Mouse (Mus musculus): ENCODE data around the gene Sdr9c7.

Sdr9c7 gene

DNA sequence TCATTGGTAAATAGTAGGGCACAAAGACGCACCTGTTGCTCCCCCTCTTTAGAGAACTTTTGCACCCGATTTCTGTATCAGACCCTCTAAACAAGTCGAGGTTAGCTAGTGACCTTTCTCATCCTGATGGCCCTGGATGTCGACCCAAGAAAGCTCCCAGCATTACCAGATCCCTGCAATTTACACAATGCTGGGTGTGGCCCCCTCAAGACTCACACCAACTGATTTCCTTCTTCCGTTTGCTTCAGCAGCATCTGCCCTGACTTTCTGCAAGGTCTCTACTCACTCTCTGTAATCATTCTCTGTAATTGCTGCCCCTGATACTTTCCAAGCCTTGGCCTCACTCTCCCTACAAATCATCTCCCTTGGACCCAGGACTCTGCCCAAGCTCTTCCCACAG lies 1.6 kb upstream of the Sdr9c7 start:
- TF ChIP-seq GATA4 (IDR thresholded peaks at IDR 0.05; ENCODE audit: insufficient replicate concordance, low read length): no peak

DNA sequence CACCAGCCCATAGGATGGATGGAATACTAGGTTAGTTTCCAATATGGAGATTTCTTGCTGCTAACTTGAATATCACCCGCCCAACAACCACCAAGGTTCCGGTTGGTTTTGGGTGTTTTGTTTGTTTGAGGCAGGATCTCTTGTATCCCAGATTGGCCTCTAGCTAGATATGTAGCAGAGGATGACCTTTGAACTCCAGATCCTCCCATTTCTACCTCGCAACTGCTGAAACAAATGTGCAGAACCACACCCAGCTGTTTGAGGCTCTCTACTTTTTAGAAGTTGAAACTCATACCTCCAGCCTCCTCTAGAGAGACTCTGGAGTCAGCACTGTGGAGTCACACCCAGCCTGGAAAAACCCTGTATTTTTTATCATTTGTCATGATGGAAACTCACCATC lies 812 bp upstream of the Sdr9c7 start:
- TF ChIP-seq GATA4 (IDR thresholded peaks at IDR 0.05; ENCODE audit: insufficient replicate concordance, low read length): no peak

DNA sequence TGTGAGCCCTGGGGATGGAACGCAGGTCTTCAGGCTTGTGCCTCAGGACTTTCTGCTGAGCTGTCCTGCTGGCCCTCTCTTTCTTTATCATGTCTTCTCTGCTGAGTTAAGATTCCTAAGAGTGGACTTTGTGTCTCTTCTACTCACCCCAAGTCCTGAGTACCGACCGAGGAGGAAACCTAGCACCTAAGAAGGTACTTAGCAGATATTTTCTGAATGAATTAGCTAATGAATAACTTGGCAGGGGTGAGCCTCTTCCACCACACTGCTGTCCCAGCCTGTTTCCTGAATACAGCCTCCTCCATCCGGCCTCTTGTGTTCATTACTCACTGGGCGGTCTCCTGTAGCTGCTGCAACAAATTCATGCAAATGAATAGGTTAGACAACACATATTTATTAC lies 1.5 kb downstream of the Sdr9c7 start:
- no peak for TF ChIP-seq GATA4 (IDR thresholded peaks at IDR 0.05; ENCODE audit: insufficient replicate concordance, low read length)

DNA sequence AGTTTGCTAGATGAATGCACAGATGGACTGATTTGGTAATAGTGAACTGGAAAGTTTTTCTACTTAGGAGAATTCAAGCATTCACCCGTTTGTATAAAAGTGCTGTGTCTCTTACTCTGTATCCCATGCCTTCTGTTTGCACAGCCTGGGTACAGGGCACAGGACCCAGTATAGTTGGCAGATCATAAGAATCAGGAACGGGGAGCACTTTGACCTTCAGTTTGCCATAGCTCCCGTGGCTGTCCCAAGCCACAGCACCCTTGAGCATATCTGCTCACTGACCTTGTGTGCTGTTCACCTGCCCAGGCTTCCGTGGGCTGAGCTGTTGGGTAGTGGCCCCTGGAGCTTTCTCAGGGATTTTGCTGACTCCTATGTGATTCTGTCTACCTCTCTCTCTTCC lies 3.4 kb downstream of the Sdr9c7 start:
- TF ChIP-seq GATA4 (IDR thresholded peaks at IDR 0.05; ENCODE audit: insufficient replicate concordance, low read length): no peak

DNA sequence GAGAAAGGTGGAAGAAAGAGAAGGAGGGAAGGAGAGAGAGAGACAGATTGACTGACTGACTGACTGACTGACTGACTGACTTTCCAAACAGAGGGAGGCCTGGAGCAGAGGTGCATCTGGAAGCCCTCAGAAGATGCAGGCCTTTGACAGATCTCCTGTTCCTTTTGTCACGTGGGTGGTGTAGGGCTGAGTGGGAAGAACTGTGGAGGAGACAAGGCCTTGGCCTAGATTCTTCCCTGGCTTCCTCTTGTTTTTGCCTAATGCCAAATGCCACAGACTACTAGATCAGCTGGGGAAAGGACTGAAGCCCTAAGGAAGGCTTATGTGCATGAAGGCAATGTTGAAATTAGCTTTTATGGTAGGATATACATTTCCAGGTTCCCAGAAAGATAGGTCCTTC lies 4.8 kb downstream of the Sdr9c7 start:
- no peak for TF ChIP-seq GATA4 (IDR thresholded peaks at IDR 0.05; ENCODE audit: insufficient replicate concordance, low read length)

DNA sequence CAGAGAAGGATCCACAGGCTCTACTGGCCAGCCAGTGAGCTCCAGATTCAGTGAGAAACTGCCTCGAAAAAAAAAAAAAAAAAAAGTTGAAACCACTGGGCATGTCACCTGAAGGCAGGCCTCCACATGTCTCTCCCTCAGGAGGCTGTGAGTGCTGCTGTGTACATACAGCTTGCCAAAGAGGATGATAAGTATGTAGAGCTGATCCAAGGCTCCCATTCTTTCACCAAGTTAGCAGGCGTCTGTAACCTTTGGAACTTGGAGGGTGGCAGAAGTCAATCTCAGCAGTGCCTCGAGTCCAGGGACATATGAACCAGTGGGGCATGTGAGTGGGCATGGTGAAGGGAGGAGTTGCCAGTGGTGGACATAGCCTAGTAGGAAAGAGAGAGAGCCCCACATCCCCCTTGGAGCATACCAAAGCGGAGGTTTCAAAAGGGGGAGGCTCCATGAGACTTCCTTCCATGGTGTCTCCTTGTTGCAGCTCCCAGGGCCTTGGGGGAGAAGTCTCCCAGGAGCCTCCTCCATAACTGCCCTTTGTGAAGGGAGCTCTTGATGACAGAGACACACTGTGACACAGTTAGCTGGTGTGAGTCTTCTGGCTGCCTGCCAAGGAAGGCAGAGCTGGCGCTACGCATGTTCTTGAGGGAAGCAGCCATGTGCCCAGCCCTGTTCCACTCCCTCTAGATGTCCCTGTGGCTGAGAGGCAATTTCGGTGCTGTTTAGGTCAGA lies 6.6 kb downstream of the Sdr9c7 start:
- no peak for TF ChIP-seq GATA4 (IDR thresholded peaks at IDR 0.05; ENCODE audit: insufficient replicate concordance, low read length)

DNA sequence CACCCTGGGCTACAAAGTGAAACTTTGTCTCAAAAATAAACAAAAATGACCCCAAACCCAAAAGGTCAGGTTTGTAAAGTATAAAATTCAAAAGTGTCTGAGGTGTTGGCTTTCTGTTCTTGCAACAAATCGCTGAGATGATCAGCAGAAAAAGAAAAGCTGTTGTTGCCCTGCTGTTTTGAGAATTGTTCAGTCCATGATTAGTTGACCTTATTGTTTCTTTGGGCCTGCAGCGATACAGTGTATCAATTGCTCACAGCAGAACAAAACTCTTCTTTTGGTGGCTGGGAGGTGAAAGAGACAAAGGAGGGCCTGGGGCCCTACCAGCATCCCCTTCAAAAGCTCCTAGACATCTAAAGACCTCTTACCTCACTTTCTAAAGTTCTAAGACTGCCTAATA lies 7.8 kb downstream of the Sdr9c7 start:
- no peak for TF ChIP-seq GATA4 (IDR thresholded peaks at IDR 0.05; ENCODE audit: insufficient replicate concordance, low read length)

DNA sequence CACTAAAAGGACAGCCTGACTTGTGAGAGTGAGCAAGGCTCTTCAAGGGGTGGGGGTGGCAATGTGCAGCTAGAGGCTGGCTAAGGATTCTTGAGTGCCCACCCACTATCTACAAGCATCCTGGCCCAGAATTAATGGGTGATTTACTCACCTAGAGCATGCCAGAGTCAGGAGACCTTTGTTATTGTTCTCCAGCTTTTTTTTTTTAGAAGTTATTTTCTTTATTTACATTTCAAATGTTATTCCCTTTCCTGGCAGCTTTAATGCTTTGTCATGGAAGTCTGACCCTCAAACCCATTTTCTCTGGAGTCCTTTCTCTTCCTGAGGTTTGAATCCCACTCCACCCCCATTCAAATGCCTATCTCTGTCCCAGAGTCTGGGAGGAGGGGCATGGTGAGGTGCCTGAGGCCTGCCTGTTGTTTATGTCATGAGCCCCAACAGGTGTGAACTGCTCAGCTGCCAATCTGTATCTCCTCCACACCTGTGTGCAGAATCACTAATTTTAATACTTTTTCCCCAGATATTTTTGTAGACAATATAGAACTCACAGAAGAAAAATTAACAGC lies 9.2 kb downstream of the Sdr9c7 start:
- TF ChIP-seq GATA4 (IDR thresholded peaks at IDR 0.05; ENCODE audit: insufficient replicate concordance, low read length): no peak

DNA sequence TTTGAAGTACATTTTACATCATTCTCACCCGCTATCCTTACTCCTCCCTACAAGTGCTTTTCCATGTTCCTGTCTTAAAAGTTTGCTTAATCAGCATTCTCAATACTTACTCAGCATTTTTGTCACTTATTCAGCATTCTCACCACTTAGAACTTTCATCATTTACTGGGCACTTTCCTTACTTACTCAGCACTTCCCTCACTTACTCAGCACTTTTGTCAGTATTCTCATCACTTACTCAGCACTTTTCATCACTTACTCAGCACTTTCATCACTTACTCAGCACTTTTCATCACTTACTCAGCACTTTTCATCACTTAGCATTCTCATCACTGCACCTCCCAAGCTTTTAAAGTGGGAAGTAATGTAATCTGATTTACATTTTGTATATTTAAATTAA lies 17.3 kb downstream of the Sdr9c7 start:
- TF ChIP-seq GATA4 (IDR thresholded peaks at IDR 0.05; ENCODE audit: insufficient replicate concordance, low read length): no peak

DNA sequence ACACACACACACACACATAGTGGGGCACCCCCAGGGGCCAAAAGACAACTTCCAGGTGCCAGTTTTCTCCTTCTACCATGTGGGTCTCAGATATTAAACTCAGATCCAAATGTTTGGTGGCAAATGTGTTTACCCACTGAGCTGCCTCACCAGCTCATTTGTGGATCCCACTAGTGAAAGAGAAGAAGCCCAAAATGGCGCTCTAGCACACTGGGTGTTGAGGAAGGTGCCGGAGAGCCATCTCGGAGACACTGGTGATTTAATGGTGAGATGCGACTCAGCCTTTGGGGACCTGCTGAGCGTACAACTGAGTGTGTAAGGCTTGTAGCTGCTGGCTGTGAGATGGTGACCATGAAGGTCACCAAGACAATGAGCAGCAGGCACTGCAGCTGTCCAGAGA lies 19.3 kb downstream of the Sdr9c7 start:
- no peak for TF ChIP-seq GATA4 (IDR thresholded peaks at IDR 0.05; ENCODE audit: insufficient replicate concordance, low read length)

DNA sequence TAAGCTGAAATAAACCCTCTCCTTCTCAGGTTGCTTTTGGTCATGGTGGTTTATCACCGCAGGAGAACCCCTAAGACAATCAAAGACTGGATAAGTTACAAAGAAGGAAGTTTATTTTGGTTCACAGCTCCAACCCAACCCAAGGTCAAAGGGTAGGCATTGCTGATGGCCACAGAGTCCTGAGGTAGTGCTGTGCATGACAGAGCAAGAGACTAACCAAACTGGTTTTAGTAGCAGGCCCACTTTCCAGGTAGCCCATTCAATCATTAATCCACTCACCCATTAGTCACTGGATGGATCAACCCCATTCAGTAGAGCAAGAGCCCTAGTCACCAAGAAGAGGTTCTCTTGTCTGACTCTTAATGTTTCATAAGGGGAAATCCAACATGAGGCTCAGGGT lies 23.9 kb downstream of the Sdr9c7 start:
- no peak for TF ChIP-seq GATA4 (IDR thresholded peaks at IDR 0.05; ENCODE audit: insufficient replicate concordance, low read length)

DNA sequence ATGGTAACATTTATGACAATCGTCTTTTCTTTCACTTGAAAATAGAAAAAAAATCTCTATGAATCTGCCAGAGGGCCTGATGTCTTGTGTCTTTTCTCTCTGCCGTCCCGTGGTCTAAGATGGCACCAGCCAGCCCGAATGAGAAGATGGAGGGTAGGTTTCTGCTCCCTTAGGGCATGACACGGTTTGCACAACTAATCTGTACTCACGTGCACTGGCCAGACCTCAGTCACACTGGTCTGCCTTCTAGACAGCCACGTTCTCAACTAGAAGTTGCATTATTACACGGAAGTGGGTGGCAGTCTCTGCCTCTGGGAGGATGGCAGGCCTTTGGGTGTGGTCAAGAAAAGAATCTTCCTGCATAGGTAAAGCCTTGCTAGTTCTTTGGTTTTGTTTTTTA lies 24.7 kb downstream of the Sdr9c7 start:
- no peak for TF ChIP-seq GATA4 (IDR thresholded peaks at IDR 0.05; ENCODE audit: insufficient replicate concordance, low read length)

DNA sequence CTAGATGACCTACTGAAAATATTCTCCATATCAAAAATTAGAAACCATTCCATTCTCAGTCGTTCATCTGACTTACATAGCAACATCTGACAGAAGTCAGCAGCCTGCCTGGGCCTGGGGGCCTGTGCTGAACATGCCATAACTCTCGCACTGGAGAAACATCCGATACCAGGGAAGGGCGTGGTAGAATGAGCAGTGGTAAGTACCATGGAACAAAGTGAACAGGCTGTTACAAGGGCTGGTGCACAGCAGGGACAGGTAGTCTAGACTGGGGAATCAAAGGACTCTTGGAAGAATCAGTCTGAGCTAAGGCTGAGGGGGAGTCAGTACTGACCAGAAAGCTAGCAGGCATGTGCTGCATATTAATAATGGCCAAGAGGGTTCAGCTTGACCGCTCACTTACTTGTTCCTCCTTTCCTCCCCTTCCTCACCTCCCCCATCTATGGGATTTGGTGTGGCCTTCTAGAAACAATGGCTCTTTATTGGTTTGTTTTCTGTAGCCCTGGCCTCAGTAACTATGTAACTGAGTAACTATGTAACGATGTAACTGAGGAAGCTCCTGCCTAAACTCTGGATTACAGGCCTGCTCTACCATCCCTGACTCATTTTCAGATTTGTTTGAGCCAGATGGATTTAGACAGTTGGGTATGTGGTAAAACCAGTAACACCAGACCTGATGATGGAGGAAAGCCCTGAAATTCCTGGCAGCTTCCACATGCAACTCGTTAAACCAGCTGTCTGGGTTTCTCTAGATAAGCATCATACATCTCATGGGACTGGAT lies 26.5 kb downstream of the Sdr9c7 start:
- no peak for TF ChIP-seq GATA4 (IDR thresholded peaks at IDR 0.05; ENCODE audit: insufficient replicate concordance, low read length)

DNA sequence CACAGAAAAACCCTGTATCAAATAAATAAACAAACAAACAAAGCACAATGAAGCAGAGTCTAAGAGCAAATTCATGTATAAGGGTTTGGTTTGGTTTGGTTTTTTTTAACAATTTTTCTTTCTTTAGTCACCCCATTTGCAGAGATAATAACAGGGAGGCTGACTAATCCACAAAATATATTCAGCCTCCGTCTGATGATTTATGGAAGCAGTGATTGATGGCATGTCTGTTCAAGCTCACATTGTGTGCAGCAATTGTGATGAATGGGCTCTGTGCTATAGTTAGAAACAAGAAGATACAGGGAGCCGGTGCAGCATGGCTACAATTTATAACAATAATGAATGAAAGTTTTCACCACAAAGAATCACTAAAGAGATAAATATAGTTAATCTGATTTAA lies 29.4 kb downstream of the Sdr9c7 start:
- TF ChIP-seq GATA4 (IDR thresholded peaks at IDR 0.05; ENCODE audit: insufficient replicate concordance, low read length): no peak

DNA sequence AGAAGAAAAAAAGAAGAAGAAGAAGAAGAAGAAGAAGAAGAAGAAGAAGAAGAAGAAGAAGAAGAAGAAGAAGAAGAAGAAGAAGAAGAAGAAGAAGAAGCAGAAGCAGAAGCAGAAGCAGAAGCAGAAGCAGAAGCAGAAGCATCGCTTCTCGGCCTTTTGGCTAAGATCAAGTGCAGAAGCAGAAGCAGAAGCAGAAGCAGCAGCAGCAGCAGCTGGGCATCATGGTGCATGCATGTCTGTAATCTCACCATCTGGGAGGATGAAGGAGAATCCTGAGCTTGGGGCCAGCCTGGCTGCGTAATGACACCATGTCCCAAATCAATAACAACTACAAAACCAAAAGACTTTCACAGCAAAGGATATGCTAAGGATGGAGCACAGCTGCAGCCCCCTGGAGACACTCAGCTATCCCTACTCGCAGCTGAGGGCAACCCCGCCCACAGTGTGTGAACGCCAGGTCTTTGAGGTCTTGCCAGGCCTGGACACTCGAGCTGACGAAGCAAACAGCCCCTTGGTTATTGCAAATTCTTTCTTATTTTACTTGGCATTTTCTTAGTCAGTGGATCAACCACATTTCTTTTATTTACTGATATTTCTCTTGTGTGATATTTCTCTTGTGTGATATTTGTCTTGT lies 34.1 kb downstream of the Sdr9c7 start:
- no peak for TF ChIP-seq GATA4 (IDR thresholded peaks at IDR 0.05; ENCODE audit: insufficient replicate concordance, low read length)

DNA sequence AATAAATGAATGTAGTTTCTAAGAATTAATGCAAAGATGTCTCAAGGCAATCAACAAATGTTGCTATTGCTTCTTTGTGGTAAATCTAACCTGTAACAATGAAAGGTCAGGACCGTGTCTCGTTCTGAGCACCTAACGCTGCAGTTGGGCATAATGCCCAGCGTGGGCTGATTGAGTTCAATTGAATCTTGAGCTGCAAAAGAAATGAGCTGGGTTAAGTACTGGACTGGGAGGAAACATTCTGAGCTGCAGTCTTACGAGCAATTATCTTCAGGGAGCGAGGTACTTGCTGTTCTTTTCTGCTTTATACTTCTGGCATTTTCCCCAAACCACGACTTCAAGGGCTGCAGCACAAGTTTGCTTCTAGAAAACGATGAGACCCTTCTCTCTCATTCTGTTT lies 38.0 kb downstream of the Sdr9c7 start:
- no peak for TF ChIP-seq GATA4 (IDR thresholded peaks at IDR 0.05; ENCODE audit: insufficient replicate concordance, low read length)

Data from liver, adult (tissue).